Mouse (Mus musculus) CH12.LX (cell line): ENCODE measurements around the gene Cep97. TPM values are rescaled to one million over a fixed set of nuclear protein-coding genes. Genes with fewer than 3 reads are reported as not detected.

ENCODE experiments used
- DNase-seq: peaks from one replicate; pipeline ENCODE4 v3.0.0-alpha.2; 2013; ENCODE audit errors: extremely low read depth
- H3K27ac ChIP-seq: 2 replicates; pipeline ENCODE4 v1.5.1; 2012; ENCODE audit warnings: low read depth, mild to moderate bottlenecking, control low read depth, moderate library complexity; ENCODE audit not compliant: insufficient read depth
- H3K27me3 ChIP-seq: replicated peaks from 2 replicates; pipeline ENCODE3; 2012; ENCODE audit warnings: inconsistent platforms
- H3K36me3 ChIP-seq, 2 experiments: replicated peaks in 1 of 2; 2 replicates each; pipeline versions ENCODE3 to v1.6.1; 2012; ENCODE audit warnings: inconsistent platforms in 1 of 2, low read length in 1 of 2, mild to moderate bottlenecking in 1 of 2, mixed read lengths in 1 of 2, moderate library complexity in 1 of 2; ENCODE audit not compliant: control insufficient read depth in 1 of 2, insufficient read depth in 1 of 2
- H3K4me1 ChIP-seq, 2 experiments: 2 replicates each; pipeline ENCODE4 v1.6.1; 2012; ENCODE audit warnings: inconsistent platforms in 1 of 2, moderate library complexity in 1 of 2; ENCODE audit not compliant: insufficient read depth in 2 of 2, control insufficient read depth in 1 of 2
- H3K4me2 ChIP-seq: 2 replicates; pipeline ENCODE4 v1.6.1; 2012; ENCODE audit warnings: low read depth, mild to moderate bottlenecking, control low read depth; ENCODE audit not compliant: poor library complexity, insufficient read depth, severe bottlenecking
- H3K4me3 ChIP-seq, 3 experiments: fragments of 150-350 bp in 1 of 3; sonication (generic) in 1 of 3; replicated peaks in 1 of 3; 2 replicates each; pipeline versions ENCODE3 to v1.5.1; 2011 to 2012; ENCODE audit warnings: low read depth in 2 of 3, low read length in 2 of 3, mild to moderate bottlenecking in 2 of 3, moderate library complexity in 2 of 3, control low read depth in 1 of 3, improper control_type of control experiment in 1 of 3, inconsistent platforms in 1 of 3, mixed read lengths in 1 of 3; ENCODE audit not compliant: poor library complexity in 1 of 3
- H3K79me2 ChIP-seq: replicated peaks from 2 replicates; pipeline ENCODE4 v1.6.1; 2012; ENCODE audit warnings: mild to moderate bottlenecking, moderate library complexity; ENCODE audit not compliant: control insufficient read depth, poor library complexity, insufficient read depth, severe bottlenecking; ENCODE audit errors: extremely low read depth
- H3K9ac ChIP-seq: 2 replicates; pipeline ENCODE4 v1.6.1; 2012; ENCODE audit warnings: low read depth, mild to moderate bottlenecking, control low read depth, moderate library complexity; ENCODE audit not compliant: insufficient read depth
- H3K9me3 ChIP-seq: replicated peaks from 2 replicates; pipeline ENCODE3; 2012; ENCODE audit warnings: low read length, inconsistent platforms, mixed read lengths
- BHLHE40 ChIP-seq: IDR thresholded peaks from 2 replicates; pipeline ENCODE4 v1.6.1; 2011; ENCODE audit warnings: mild to moderate bottlenecking, low read depth, low read length, improper control_type of control experiment
- CHD1 ChIP-seq: IDR thresholded peaks from 2 replicates; pipeline ENCODE4 v1.6.1; 2012; ENCODE audit warnings: low read depth, low read length, improper control_type of control experiment, inconsistent platforms
- CHD2 ChIP-seq: IDR thresholded peaks from 2 replicates; pipeline ENCODE4 v1.6.1; 2011; ENCODE audit warnings: low read length, improper control_type of control experiment
- E2F4 ChIP-seq: IDR thresholded peaks from 2 replicates; pipeline ENCODE4 v1.6.1; 2011; ENCODE audit warnings: low read depth, low read length, improper control_type of control experiment; ENCODE audit not compliant: insufficient replicate concordance
- EP300 ChIP-seq: IDR thresholded peaks from 2 replicates; pipeline ENCODE4 v1.6.1; 2011; ENCODE audit warnings: low read length, improper control_type of control experiment
- ETS1 ChIP-seq: conservative IDR thresholded peaks from 2 replicates; pipeline ENCODE4 v1.6.1; 2012; ENCODE audit warnings: low read depth, mild to moderate bottlenecking, inconsistent platforms, low read length, improper control_type of control experiment, moderate library complexity
- IRF4 ChIP-seq: IDR thresholded peaks from 2 replicates; pipeline ENCODE4 v1.6.1; 2014; ENCODE audit warnings: low read depth, mild to moderate bottlenecking, inconsistent platforms, low read length, improper control_type of control experiment
- JUND ChIP-seq: conservative IDR thresholded peaks from 2 replicates; pipeline ENCODE4 v1.6.1; 2011; ENCODE audit warnings: low read depth, low read length, improper control_type of control experiment
- MAFK ChIP-seq: IDR thresholded peaks from 2 replicates; pipeline ENCODE4 v1.6.1; 2011; ENCODE audit warnings: low read length, improper control_type of control experiment; ENCODE audit not compliant: insufficient replicate concordance
- MAX ChIP-seq: IDR thresholded peaks from 2 replicates; pipeline ENCODE4 v1.6.1; 2011; ENCODE audit warnings: low read length, improper control_type of control experiment
- MAZ ChIP-seq: IDR thresholded peaks from 2 replicates; pipeline ENCODE4 v1.6.1; 2012; ENCODE audit warnings: low read depth, mild to moderate bottlenecking, inconsistent platforms, low read length, improper control_type of control experiment, moderate library complexity
- MXI1 ChIP-seq: IDR thresholded peaks from 2 replicates; pipeline ENCODE4 v1.6.1; 2011; ENCODE audit warnings: mild to moderate bottlenecking, low read depth, low read length, improper control_type of control experiment
- MYC ChIP-seq: IDR thresholded peaks from 2 replicates; pipeline ENCODE4 v1.6.1; 2011; ENCODE audit warnings: low read depth, mild to moderate bottlenecking, improper control_type of control experiment, low read length
- NELFE ChIP-seq: IDR thresholded peaks from 2 replicates; pipeline ENCODE4 v1.6.1; 2011; ENCODE audit warnings: low read depth, low read length, improper control_type of control experiment
- NRF1 ChIP-seq: IDR thresholded peaks from 2 replicates; pipeline ENCODE4 v1.6.1; 2014; ENCODE audit warnings: low read depth, mild to moderate bottlenecking, inconsistent platforms, low read length, improper control_type of control experiment, moderate library complexity
- PAX5 ChIP-seq: IDR thresholded peaks from 2 replicates; pipeline ENCODE4 v1.6.1; 2012; ENCODE audit warnings: low read length, inconsistent platforms, mixed read lengths
- POLR2AphosphoS2 ChIP-seq: IDR thresholded peaks from 2 replicates; pipeline ENCODE4 v1.6.1; 2011; ENCODE audit warnings: low read depth, low read length, improper control_type of control experiment
- RCOR1 ChIP-seq: conservative IDR thresholded peaks from 2 replicates; pipeline ENCODE4 v1.6.1; 2012; ENCODE audit warnings: low read depth, mild to moderate bottlenecking, inconsistent platforms, low read length, improper control_type of control experiment
- SIN3A ChIP-seq: IDR thresholded peaks from 2 replicates; pipeline ENCODE4 v1.6.1; 2012; ENCODE audit warnings: low read length, improper control_type of control experiment, inconsistent platforms
- TCF12 ChIP-seq: IDR thresholded peaks from 2 replicates; pipeline ENCODE4 v1.6.1; 2014; ENCODE audit warnings: low read depth, mild to moderate bottlenecking, inconsistent platforms, low read length, improper control_type of control experiment
- ZC3H11A ChIP-seq: IDR thresholded peaks from 2 replicates; pipeline ENCODE4 v1.6.1; 2012; ENCODE audit warnings: low read depth, mild to moderate bottlenecking, inconsistent platforms, low read length, improper control_type of control experiment
- ZKSCAN1 ChIP-seq: IDR thresholded peaks from 2 replicates; pipeline ENCODE4 v1.6.1; 2012; ENCODE audit warnings: low read depth, inconsistent platforms, low read length, improper control_type of control experiment, borderline replicate concordance
- ZNF384 ChIP-seq: IDR thresholded peaks from 2 replicates; pipeline ENCODE4 v1.6.1; 2012; ENCODE audit warnings: low read depth, low read length, improper control_type of control experiment, inconsistent platforms
- dilution Hi-C: fragments of 300-500 bp; cut with MboI; formaldehyde crosslinking; loops from 2 replicates; pipeline ENCODE4 v1.14.3; 2020; ENCODE audit warnings: low sequenced_read_pairs; ENCODE audit not compliant: extremely low pct_unique_long_range_greater_than_20kb, extremely low pct_ligation_motif_present
- in situ Hi-C: fragments of 300-500 bp; cut with MboI; formaldehyde crosslinking; loops from 3 replicates; pipeline ENCODE4 v1.14.3; 2019; ENCODE audit warnings: low sequenced_read_pairs, low pct_ligation_motif_present, low pct_unique_long_range_greater_than_20kb, mixed read lengths
- polyA plus RNA-seq: library from polyadenylated mRNA; unstranded; fragments of >175 nt; gene quantifications from 2 replicates; pipeline ENCODE4 v1.2.1, GENCODE M21; 2012; ENCODE audit warnings: low read depth; ENCODE audit not compliant: insufficient read length
- total RNA-seq, 2 experiments: library from RNA; depleted of rRNA; stranded (reverse); fragments of 300-350 nt in 1 of 2; fragments of >200 nt in 1 of 2; gene quantifications; 2 replicates each; pipeline ENCODE4 v1.2.3; 2012 to 2014

The Cep97 gene
- total and polyA plus RNA-seq, 3 experiments, result 19.2 to 27.5 (median 24.9) TPM

DNA sequence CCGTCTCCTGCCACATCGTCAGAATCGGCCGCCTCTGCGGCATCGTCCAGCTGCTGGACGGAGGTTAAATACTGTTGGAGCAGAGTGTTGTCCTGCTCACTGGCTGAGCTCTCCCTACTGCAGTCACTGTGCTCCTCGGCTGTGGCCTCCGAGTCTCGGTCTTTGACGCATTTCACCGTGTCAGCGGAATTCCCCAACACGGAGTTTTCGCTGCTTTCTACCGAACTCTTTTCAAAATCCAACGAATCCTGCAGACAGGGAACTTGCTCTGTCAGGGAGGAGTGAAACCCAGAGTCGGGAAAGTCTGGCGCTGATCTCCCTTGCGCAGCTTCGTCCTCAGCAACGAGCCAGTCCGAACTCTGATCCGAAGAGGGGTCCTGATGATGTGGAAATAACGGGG lies 29.3 kb downstream of the Cep97 start (continued):
- TF ChIP-seq ETS1, result 0 out of 2 replicates have a peak, but pooled peaks have one; percentile 32
- no peak for TF ChIP-seq ZC3H11A
- TF ChIP-seq CHD2, result no peak
- no peak for TF ChIP-seq TCF12
- TF ChIP-seq NELFE, result no peak
- TF ChIP-seq, all 38 proteins: peak for 12

DNA sequence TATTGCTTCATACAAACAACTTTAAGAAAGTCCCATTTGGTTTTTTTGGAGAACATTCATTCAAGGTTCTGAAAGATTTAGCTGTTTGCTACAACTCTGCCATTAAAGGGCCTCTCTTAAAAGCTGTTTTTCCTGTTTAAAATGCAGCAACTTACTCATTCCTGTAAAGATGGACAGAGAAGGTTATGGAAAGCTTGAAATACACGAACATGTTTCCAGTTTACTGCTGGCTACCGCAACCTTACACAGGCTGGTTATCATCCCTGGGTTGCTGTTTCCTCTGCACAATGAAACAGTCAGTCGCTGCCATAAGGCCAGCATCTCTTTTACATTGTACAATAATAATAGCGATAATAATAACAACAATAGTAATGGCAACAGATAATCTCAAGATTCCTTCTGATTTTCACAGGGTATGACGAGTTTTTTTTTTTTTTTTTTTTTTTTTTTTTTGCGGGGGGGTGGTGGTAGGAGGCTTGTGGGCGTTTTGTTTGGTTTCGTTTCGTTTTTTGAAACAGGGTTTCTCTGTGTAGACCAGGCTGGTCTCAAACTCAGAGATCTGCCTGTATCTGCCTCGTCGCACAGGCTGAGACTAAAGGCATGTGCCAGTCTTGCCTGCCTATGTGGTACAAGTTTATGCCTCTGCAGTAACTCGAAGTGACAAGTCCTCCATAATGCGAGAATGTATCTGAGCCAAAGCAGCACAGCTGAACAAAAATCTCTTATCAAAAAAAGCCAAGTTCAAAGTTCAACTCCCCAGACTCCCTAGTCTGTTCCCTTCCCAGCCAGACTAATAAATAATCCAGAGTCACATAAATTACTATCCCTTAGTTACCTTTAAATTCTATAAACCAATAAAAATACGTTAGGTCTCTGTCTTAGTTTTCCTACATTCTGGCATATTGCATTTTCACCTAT lies 32.6 kb downstream of the Cep97 start:
- Histone ChIP-seq H3K27me3 (no peaks in the 10 kb centered on the region), H3K36me3 (peaks cover 2 to 18% of the 10 kb centered on the region in 2 experiments), H3K79me2 (0 out of 2 replicates have a peak, but pooled peaks cover 2% of the 10 kb centered on the region), H3K4me2 (peak overlapping the region; percentile 71), H3K4me1 (peaks cover 31 to 59% of the 10 kb centered on the region in 2 experiments), H3K9ac (peak overlapping the region; percentile 68), H3K4me3 (peak overlapping the region; percentile 21 to 46 (median 31)), H3K9me3 (no peaks in the 10 kb centered on the region), H3K27ac (peak overlapping the region; percentile 64; the same call in 1 of the 2 replicates)
- in situ Hi-C loops (no loop called here), dilution Hi-C loops (no loop called here)
- DNase-seq, result no peak
- TF ChIP-seq MYC (peak; percentile 16; the same call in 1 of the 2 replicates), POLR2AphosphoS2 (no peak), SIN3A (peak; percentile 75), MAX (peak; percentile 8; the same call in 1 of the 2 replicates), BHLHE40 (peak; percentile 43; the same call in 1 of the 2 replicates), RCOR1 (no peak), PAX5 (no peak), NELFE (no peak), ETS1 (peak; percentile 25; the same call in 1 of the 2 replicates), JUND (peak; percentile 66; the same call in 1 of the 2 replicates), EP300 (peak; percentile 67; the same call in 1 of the 2 replicates), E2F4 (no peak), ZNF384 (peak; percentile 98), IRF4 (peak; percentile 74; the same call in 1 of the 2 replicates), MXI1 (peak; percentile 5; the same call in 1 of the 2 replicates), ZKSCAN1 (no peak; the same call in 1 of the 2 replicates), MAFK (0 out of 2 replicates have a peak, but pooled peaks have one; percentile 7), NRF1 (0 out of 2 replicates have a peak, but pooled peaks have one; percentile 9), MAZ (peak; percentile 90), CHD1 (peak; percentile 82)
